Mouse (Mus musculus) lung, postnatal 10 days (tissue): Measurements from ENCODE around the gene Dnmt3a.

Experiments
- DNase-seq: peaks from one replicate; pipeline ENCODE4 v3.0.0; 2021

Dnmt3a gene

DNA sequence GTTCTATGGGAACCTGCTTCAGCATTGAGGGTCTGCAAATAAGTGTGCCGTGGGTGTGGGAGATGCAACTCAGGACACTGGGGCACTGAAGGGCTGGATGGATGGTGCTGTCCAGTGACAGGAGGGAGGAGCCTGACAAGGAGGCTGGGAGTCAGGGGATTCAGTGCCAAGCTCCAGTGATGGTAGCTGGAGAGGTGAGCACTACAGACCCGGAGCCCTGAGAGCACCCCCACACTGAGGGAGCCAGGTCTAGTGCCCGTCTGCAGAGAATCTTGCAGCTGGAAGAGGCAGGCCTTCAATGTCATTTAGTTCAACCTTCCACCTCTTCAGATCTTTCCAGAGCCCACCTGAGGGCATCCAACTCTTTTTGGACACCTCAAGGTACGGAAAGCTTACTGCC, at the start of gene Dnmt3a:
Dnmt3a (plus strand) TSS at position 156 of the 400 bp plus-strand sequence.
- peak; percentile 18 for DNase-seq

DNA sequence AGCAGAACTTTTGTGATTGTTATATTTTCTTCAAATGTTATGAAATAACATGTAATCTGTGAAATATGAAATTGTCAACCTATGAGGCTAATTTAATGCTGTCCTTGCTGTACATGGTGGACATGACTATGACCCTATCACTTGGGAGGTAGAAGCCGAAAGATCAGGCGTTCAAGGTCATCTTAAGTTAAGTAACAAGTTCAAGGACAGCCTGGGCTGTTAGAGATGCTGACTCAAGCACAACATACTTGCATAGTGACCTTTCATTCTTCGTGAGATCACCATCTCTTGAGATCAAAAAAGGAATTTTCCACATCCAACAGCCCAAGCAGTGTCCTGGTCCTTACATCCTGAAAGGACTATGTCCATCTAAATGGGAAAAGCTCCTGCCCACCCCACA, 49.6 kb upstream of the Dnmt3a start:
- no peak for DNase-seq

DNA sequence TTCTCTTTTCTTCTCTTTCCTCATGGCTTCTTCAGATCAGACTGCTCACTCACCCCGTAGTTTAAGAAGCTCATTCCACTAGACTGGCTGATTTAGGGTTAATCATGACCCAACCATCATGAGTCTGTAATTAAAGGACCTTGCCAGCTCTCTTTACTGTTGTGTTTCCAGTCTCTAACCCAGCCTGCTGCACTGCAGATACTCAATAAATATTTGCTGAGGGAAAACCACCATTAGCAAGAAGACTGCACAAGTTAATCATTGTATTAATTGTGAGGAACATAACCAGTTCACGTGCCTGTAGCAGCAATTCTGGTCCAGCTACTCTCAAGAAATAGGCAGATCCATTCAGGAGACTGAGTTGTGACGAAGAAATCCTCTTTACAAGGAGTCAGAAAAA, 47.7 kb upstream of the Dnmt3a start:
- DNase-seq, result no peak

DNA sequence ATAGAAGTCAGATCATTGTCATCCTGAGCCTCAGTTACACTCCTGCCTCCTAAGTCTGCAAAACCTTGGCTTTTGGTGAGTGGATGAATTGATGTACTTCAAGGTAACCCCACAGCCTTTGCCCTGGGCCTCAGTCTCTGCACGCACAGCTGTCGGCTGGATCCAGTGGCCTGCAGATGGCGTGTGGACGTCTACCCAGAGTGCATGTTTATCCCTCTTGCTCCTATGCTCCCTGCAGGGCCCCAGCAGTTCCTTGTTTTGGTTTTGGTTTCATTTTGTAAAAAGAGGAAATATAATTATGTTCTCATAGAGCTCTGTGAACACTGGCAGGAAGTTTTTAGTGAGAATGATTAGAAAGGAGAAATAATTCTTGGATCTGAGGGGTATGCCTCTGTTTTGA, 46.4 kb upstream of the Dnmt3a start:
- peak; percentile 80 for DNase-seq

DNA sequence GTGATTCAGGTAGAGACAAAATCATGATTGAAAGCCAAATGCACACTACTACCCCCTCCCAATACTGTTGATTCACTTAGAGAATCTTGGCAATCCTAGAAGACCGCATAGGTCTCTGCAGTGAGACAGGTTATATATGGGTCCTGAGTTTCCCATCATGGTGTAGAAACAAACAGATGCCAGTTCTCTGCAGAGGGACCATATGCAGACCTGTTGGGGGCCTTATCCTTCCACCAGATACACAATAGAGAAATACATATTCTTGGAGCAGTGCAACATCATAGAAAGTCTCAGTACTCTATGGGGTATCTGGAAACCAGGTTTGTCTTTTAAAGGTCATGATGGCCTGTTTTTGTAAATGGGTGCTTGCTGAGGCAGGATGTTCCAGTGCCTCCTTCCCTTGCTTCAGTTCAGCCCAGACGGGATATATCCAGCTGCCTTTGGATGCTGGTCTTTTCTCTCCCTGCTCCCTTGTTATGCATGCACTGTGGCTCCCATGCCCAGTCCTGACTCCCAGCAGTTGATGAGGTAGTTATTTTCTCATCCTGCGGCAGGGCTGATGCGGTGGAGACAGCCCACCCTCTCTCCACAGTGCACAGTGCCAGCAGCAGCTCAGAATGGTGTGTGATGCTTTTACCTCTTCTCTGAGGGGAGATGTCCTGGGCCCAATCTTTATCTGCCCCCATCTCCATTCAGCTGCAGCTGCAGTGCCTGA, 44.8 kb upstream of the Dnmt3a start:
- DNase-seq, result no peak

DNA sequence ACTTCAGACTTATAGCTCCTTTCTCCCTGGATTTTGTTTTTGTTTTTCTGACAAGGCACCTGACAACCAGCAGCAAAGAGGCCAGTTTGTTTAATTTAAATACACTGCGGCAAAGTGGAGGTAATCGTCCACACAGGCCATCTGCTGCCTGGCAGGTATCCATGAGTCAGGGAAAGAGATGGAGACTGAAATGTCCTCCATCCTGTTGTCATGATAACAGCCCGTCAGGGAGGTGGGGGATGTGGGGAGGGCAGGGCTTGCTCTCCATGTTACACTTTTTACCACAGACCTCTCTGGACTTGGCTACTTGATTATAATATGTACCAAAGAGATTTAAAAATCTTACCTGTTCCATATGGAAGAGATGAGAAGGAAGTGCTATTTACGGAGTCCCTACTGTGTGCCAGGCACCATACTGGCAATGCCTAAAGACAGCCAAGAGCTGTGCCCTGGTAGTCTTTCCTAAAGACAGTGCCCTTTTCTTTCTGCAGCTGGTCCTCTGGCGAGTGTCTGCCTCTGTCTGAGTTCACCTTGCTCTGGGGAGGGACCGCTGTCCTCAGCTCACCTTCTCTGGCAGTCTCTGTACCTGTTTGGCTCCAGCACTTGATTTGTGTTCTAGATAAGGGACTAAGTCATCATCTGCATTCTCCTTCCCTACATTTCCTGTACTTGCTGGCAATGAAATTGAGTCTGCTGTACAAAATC, 44.1 kb upstream of the Dnmt3a start:
- no peak for DNase-seq

DNA sequence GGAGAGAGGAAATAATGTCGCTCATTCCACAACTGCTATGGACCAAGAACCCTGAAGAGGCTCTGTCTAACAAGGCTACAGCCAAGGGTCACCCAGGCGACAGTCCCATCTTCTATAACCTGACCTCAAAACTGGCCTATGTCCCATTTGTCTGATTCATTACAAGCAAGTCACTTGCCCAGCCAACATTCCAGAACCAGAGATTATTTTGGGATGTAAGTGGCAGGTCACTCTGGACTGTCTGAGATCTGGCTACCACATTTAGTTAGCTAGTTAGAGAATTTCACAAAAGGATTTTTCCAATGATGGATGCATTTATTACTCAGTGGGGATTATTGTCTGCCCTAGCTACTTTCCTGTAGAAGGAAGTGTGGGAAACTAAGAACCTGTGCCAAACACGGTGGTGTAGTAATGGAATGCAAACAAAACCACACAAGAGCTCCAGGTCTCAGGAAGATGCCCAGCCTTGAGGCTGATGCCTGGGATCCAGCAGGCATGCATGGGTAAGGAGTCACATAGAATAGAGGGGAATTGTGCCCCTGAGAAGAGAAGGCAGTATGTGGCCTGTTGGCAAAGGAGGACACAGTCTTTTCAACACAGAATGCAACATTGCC, 41.5 kb upstream of the Dnmt3a start:
- DNase-seq, result no peak

DNA sequence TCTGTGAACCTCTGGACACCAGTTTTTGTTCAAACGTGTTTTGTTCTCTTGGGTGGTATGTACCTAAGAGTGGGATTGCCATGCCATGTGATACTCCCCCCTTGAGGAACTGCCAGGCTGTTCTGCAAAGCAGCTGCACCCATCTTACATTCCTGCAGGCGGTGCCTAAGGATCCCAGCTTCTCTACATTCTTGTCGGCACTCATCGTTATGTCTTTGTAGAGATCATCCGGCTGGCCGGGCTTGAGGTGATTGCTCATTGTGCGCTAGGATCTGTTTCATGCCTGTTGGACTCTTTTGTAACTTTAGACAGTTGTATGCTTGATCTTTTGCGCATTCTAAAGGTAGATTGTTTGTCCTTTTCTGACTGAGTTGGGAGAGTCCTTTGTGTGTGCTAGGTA, 38.4 kb upstream of the Dnmt3a start:
- no peak for DNase-seq

DNA sequence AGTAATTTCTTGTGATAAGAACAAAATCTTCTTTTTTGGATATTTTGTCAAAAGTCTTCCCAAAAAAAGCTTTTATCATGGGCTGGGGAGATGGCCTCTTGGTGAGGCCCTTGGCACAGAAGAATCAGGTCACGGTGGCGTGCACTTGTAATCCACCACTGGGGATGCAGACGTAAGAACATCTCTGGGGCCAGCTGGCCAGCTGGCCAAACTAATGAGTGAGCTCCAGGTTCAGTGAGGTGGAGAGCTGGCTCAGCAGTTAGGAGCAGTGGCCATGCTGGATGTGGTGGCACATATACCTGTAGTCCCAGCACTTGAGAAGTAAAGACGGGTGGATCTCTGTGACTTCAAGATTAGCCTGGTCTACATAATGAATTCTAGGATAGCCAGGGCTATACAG, 37.4 kb upstream of the Dnmt3a start:
- DNase-seq, result no peak

DNA sequence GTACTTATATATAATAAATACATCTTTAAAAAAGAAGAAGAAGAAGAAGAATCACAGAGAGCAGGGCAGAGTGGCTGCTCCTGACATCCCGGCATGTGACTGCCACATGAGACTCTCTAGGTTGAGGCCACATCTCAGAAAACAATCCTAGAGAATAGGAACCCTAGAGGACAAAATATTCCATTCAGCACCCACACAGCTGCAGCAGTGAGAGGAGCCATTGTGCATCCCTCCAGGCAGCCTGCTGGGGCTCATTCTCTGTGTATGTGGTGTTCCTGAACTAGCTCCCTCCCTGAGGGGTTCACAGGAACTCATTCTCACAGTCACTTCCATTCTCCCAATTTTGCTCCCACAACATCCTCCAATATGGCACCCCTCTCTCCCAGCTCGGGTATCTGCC, 35.3 kb upstream of the Dnmt3a start:
- no peak for DNase-seq

DNA sequence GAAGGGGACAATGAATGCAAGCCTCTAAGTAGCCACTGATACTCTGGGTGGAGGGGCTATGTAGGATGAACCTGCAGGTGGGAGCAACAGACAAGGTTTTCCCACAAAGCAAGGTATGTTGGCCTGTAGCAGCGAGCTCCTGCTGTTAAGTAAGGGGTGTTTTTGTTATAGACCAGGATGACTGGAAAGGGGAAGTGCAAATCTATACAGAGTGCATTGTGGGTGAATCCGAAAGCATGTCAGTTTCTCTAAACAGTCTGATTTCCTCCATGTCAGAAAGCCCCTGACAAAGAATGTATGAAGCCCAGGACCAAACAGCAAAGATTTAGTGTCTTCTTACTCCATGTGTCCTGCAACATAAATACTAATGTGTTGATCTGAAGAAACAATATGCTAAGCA, 34.7 kb upstream of the Dnmt3a start:
- DNase-seq, result no peak

DNA sequence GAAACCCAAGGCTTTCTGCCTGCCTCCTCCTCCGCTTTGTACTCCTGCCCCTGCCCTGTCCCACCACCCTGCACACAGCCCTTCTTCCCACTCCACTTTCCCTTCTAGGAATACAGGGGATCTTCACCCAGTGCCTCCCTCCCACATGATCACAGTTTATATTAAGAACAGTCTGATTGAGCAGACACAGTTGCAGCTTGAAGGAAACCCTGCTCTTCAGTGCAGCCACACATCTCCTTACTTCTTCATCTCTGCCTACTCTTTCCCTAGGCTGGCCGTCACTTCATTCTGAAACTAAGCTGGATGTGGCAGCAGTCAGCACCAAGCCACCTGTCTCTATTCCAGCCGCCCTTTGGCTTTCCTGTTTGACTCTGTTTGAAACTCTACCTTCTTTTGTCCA, 32.2 kb upstream of the Dnmt3a start:
- DNase-seq, result no peak

DNA sequence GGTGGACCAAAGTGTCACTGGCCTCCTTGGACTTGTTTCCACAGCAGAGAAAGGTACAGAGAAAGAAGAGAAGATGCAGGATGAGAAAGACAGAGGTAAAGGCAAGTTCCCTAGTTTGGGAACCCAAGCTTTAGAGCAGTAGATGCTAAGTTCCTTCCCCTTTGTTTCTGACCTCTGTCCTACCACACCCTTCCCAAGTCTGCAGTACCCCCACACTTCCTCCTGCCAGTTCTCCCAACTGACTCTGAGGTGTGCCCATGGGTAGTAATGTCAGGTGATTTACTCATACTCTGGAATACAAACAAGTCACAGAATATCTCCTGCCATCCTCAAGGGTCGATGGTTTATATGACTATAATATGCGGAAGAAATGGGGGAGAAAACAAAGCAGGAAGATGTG, 29.8 kb upstream of the Dnmt3a start:
- DNase-seq, result no peak

DNA sequence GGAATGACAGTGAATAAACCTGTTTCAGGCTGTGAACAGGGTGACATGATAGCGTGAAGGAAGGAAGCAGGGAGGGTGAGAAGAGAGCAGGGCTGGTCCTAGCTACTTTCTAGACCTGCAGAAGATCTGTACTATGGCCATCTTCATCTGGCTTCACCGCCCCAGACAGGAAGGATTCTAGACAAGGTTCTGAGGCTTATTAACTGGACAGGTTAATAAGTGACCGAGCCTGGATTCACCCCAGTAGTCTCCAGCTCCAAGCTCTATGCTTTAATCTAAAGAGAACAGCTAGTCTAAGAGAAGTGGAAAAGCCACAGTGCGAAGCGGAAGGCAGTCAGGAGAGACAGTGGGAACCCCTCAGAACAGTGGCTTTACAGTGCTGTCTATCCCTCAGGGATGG, 28.1 kb upstream of the Dnmt3a start:
- no peak for DNase-seq

DNA sequence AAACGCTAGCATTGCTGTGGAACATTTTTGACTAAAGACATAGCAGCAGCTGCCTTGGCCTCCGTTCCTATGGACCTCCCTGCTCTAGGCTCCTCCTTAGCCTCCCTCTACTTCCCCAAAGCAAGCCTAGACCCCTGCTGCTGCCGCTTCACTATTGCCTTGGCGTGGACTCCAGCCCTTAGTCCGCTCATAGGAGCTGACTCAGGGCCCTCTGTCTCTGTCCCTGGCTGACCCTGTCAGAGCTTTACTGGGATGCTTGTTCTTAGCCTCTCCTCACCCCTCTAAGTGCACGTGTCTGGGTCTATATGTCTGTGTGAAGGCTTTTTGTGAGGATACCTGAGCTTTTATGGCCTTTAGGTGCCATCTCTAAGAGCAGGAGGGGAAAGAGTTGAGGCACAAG, 27.5 kb upstream of the Dnmt3a start:
- no peak for DNase-seq

DNA sequence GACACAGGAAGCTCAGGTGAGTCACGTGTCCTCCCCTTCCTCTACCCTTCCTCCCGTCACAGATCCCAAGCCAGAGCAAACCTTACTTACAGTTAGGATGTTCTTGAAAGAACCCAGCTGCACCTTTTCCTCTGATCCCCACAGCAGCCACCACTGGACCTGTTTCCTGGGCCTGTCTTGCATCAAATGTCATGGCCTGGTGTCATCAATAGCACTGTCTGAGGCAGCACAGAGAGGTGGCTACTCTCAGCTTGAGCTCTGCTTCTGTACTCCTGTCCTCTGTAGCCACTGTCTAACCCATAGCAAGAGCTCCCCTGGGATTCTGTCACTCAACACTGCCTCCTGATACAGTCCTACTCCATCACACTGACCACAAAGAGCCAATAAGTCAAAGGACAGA, 26.2 kb upstream of the Dnmt3a start:
- DNase-seq, result no peak

DNA sequence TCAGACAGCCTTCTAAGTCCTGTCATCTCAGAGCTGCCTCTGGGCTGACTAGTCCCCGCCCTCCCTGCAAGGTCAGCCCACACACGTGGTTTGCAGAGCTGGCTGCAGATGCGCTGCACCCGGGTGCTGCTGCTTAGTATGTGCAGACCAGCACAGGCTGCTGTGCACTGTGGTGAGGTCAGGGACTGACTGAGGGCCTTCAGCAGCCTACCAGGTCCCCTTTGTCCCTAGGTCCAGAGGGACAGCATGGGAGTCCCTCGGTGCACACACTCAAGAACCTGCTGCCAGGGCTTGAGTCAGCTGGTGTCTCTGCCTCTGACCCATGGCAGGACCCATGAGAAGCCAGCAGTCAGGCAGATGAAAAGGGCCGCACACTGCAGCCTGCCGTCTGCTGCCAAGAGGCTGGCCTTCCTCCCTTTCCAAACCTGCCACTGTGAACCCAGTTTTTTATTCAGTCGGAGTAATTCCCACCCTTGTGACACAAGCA, 25.4 kb upstream of the Dnmt3a start:
- DNase-seq, result peak; percentile 84

DNA sequence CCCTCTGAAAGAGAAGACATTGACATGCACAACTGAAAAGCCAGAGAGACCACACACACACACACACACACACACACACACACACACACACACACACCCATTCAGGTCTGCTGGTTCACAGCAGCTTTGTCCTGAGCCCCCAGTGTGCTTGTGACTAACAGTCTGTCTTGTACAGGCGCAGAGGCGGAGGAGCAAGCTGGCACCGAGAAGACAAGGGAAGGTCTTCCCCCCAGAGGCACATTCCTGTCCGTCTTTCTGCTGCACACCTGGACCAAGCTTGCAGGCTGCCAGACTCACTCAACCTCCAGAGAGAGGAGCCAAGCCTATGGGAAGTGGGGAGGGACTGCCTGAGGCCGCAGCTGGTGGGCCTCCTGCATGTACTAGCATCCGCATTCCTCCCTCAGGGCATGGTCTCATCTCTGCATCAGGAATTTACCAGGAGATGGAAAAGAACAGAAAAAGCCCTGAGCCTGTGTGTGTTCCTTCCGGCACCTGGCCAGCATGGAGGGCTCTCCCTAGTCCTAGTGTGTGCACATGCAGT, 24.8 kb upstream of the Dnmt3a start:
- no peak for DNase-seq

DNA sequence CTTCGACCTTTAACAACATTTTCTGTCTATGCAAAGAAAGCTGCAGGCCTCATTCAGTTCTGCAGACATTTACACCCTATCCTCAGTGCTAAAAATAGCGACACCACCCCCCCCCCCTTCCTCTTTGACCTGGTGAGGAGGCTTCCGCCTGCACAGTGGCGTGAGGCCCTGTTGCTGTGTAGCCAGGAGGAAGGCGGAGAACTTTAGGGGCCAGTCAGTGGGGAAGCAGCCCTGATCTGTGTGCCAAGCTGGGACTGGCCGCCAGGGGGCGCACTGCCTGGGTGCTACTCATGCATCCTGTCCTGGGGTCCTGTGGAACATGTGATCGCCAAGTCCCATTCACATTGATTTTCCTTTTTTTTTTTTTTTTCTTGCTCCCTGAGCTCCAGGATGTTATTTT, 24.3 kb upstream of the Dnmt3a start:
- peak; percentile 98 for DNase-seq

DNA sequence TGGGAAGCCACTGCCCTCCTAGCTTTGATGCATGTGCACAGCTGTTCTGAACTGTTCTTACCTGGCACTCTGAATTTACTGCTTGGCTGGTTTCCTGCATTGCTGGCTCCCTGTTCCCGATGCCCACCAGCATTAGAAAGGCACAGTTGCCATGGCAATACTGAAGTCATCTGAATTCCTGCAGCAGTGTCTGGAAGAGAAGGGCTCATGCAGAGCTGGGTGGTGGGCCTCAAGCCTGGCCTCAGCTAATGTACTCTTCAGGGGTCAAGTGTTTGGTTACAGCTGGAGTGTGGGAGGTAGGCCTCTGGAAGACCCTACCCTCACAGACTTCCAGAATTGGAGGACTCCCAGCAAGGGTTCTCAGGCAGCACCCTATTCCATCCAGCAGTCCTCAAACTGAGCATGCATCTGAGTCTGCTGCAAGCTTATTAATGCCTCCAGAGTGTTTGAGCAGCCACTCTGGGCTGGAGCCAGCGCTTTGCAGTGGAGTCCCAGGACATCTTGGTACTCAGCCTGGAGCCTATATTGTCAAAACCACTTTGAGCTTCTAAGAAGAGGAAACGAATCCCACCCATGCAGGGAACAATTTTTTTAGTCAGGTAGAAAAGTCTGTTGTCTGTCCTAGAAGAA, 22.5 kb upstream of the Dnmt3a start:
- DNase-seq, result no peak

DNA sequence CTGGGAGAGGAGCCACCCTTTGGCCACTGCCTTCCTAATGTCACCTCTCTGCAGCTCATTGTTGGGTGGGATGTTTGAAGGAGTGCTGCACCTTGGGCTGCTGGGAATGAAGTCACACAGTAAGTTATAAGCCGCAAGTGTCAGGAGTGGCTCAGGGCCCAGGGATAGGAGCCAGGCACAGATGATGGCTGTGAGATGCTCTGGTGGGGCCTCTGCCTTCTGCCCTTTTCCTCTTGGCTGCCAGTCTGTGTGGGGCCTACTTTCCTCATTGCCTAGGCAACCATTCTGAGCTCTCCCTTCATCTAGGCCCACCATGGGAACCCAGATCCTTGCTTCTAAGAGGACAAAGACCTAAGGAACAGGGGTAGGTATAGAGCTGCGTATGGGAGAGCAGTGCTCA, 21.5 kb upstream of the Dnmt3a start:
- peak; percentile 27 for DNase-seq

DNA sequence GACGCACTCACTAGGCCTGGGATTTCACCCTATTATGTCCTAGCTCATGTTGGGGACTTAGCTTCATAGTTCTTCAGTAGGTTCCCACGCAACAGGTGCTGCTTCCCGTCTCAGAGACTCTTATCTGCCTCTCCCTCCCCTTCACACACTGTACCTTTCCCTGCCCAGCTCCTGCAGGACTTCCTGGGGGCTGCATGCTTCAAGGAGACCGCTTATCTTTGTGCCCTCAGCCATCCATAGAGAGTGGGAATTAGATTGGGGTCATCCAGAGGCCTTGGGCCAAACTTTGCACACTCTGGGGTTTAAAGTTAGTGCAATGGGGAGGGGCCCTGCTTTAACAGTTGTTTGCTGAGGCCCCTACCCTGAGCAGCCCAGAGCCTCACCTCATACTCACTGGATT, 21.1 kb upstream of the Dnmt3a start:
- no peak for DNase-seq

DNA sequence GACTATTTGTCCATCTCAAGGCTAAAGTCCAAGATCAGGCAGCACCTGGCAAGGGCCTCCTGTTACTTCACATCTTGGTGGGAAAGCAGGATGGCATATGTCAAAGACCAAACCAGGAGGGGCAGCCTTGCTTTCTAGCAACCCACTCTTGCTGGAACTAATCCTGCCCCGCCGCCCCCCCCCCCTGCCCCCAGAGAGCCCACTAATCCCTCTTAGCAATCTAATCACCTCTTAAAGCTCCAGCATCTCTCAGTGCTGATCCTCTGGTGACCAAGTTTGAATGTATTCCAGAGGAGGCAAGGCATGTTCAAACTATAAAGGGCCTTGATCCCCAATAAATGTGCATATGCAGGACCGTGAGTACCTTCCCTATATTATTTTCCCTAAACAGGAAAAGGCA, 18.8 kb upstream of the Dnmt3a start:
- DNase-seq, result no peak

DNA sequence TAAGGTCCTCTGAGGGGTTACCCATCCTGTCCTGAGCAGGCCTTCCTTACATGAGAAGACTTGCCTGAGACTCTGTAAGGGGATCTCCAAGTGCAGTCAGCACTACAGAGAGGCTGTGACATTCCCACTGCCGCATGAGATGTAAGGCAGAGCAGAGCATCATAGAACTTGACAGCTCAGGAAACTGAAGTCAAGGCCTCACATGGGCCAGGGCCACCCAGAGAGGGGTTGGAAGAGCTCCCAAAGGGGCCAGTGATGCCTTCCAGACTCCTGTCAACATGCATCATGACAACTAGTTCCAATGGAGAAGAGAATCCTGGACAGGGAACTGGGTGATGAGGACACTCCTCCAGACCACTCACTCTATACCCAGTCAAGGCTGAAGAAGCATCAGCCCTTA, 18.3 kb upstream of the Dnmt3a start:
- peak; percentile 72 for DNase-seq
